Mouse (Mus musculus): ENCODE data around the gene Arvcf.

GRCm38 (mm10) chr16:18384659-18385058 is 36.7 kb downstream of the Arvcf start:
- TF ChIP-seq EP300 (IDR thresholded peaks at IDR 0.05; ENCODE audit: low read depth) = no peak
- no peak for TF ChIP-seq CTCF (IDR thresholded peaks at IDR 0.05; ENCODE audit: low read depth)
